Mouse (Mus musculus) embryonic facial prominence, embryonic 15.5 days (tissue): Measurements from ENCODE around the gene Gfpt1. TPM values are rescaled to one million over a fixed set of nuclear protein-coding genes. Genes with fewer than 3 reads are reported as not detected.

ENCODE experiments used
- ATAC-seq: fragments of 200-750 bp; cut with Nextera tagmentation; 2 replicates; pipeline ENCODE4 v1.8.0; 2017; ENCODE audit warnings: low read depth, moderate TSS enrichment; ENCODE audit not compliant: insufficient number of reproducible peaks, low FRiP score, low TSS enrichment
- H3K27ac ChIP-seq: fragments of 300-500 bp; sonication (generic); replicated peaks from 2 replicates; pipeline ENCODE4 v1.5.1; 2015; ENCODE audit warnings: mild to moderate bottlenecking, inconsistent platforms
- H3K27me3 ChIP-seq: fragments of 300-500 bp; sonication (generic); 2 replicates; pipeline ENCODE4 v1.6.1; 2015; ENCODE audit warnings: inconsistent platforms
- H3K36me3 ChIP-seq: fragments of 300-500 bp; sonication (generic); 2 replicates; pipeline ENCODE4 v1.6.1; 2015; ENCODE audit warnings: mild to moderate bottlenecking, inconsistent platforms
- H3K4me1 ChIP-seq: fragments of 300-500 bp; sonication (generic); 2 replicates; pipeline ENCODE4 v1.6.1; 2015; ENCODE audit warnings: inconsistent platforms
- H3K4me2 ChIP-seq: fragments of 300-500 bp; sonication (generic); replicated peaks from 2 replicates; pipeline ENCODE4 v1.6.1; 2015; ENCODE audit warnings: mild to moderate bottlenecking, inconsistent platforms
- H3K4me3 ChIP-seq: fragments of 300-500 bp; sonication (generic); replicated peaks from 2 replicates; pipeline ENCODE4 v1.5.1; 2015; ENCODE audit warnings: mild to moderate bottlenecking, inconsistent platforms
- H3K9ac ChIP-seq: fragments of 300-500 bp; sonication (generic); 2 replicates; pipeline ENCODE4 v1.6.1; 2015; ENCODE audit warnings: inconsistent platforms
- H3K9me3 ChIP-seq: fragments of 300-500 bp; sonication (generic); replicated peaks from 2 replicates; pipeline ENCODE4 v1.6.1; 2016; ENCODE audit warnings: inconsistent platforms
- WGBS: fragments of 180-500 bp; shearing (Covaris S2); methylation state at CpG from one replicate; pipeline ENCODE4 v1.1.7; 2015; 5-methylcytosine and 5-hydroxymethylcytosine counted together
- polyA plus RNA-seq: library from polyadenylated mRNA; unstranded; fragments of >200 nt; fragmentation: Nextera tagmentation; extraction: Ambion mirVana; gene quantifications from 2 replicates; pipeline ENCODE4 v1.2.1, GENCODE M21; 2015

Gfpt1 gene
- polyA plus RNA-seq, 1 experiment from 2014 or later, result 20.4 TPM

- no peaks in the 10 kb centered on the region for H3K9me3 ChIP-seq
- ATAC-seq, result no peak
- WGBS, result 63% methylated on average over 12 of the region's 12 CpGs
- H3K9ac ChIP-seq, result no peak overlapping the region
- no peak overlapping the region for H3K4me3 ChIP-seq
- peak overlapping the region; percentile 17; the same call in 1 of the 2 replicates for H3K27ac ChIP-seq
- H3K4me1 ChIP-seq, result peaks cover 34% of the 10 kb centered on the region
- H3K36me3 ChIP-seq, result peaks cover 28% of the 10 kb centered on the region
- H3K4me2 ChIP-seq, result no peak overlapping the region
- no peaks in the 10 kb centered on the region for H3K27me3 ChIP-seq
These were observed 97.3 kb downstream of the Gfpt1 start for GRCm38 (mm10) chr6:87139796-87140553.

Other genes with a start within 250 kb of the Gfpt1 start
- 50.0 and 50.7 TPM in 2 replicates for gene Anxa4, start 249.3 kb upstream of the Gfpt1 start, polyA plus RNA-seq
- 15.2 and 16.7 TPM in 2 replicates for gene Aak1, start 193.3 kb upstream of the Gfpt1 start, polyA plus RNA-seq
- gene Nfu1, start 33.6 kb upstream of the Gfpt1 start, polyA plus RNA-seq, result 90.6 and 95.3 TPM in 2 replicates
- 0.28 and 0.75 TPM in 2 replicates for gene D6Ertd527e, start 61.9 kb downstream of the Gfpt1 start, polyA plus RNA-seq